Mouse (Mus musculus) left cerebral cortex, postnatal 14 days (tissue): ENCODE data around the gene Rtp2. TPM values are rescaled to one million over a fixed set of nuclear protein-coding genes. Genes with fewer than 3 reads are reported as not detected.
A peak's percentile ranks its signal among the peaks of the same experiment; 100 is the strongest.
"Not testable (repeated sequence)": the region's sequence is repeated elsewhere in the genome, so short reads cannot be mapped to it uniquely, and the experiment has no call there.

Source experiments
- DNase-seq, 2 experiments: peaks; one replicate each; pipeline ENCODE4 v3.0.0; 2021 to 2022; ENCODE audit warnings: low spot score in 2 of 2, mixed read lengths in 1 of 2
- intact Hi-C: fragments of 180-260 bp; cut with DNase I; formaldehyde crosslinking; loops from one replicate; pipeline ENCODE4 v1.15.1; 2025
- total RNA-seq, 2 experiments: library from RNA; stranded (reverse); gene quantifications; 2 replicates each; pipeline ENCODE4 v1.2.3; 2021

The Rtp2 gene
- total RNA-seq, 2 experiments from 2014 or later, result 0.18 to 0.30 TPM

DNA sequence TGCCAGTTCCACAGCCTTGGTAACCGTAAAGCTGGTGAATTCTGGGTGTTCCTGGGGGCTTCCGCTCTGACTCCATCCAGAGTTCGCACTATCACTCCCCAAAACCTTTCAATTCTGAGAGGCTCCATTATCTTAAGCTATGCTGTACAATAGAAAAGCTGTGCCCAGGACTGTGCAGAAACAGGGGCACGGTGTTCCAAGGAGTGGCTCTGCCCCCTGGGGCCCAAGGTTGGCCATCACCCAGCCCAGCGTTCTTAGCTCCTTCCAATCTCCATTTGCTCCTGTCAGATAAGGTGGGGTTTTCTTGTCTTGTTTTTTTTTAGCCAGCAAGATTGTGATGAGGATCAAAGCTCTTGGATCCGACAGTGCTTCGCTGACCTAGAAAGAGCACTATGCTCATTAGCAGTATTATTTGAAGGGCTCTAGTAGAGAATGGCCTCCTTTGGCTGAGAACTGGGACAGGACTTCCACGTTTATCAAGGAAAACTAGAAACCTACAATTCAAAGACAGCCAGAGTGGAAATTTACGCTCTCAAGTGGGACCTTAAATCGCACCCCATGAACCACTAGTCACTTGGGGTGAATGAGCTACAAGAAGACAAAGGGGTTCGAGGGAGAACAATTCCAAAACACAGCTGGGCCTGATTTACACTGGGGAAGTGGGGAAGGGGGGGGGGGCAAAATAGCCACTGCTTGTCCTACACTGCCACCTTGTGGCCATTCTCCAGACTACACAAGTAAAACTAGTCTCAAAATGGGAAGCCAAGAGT, 21.2 kb upstream of the Rtp2 start:
- intact Hi-C loops, result loop anchor here (2.0 kb wide), 3 partner anchors 55 to 501 kb away; no protein-coding TSS in a partner anchor
- DNase-seq, result peak; percentile 69 to 77

GRCm38 (mm10) chr16:23952101-23952727, 20.0 kb upstream of the Rtp2 start:
- intact Hi-C loops, result loop anchor here (2.0 kb wide), 3 partner anchors 53 to 499 kb away; no protein-coding TSS in a partner anchor
- DNase-seq, result no peak

DNA sequence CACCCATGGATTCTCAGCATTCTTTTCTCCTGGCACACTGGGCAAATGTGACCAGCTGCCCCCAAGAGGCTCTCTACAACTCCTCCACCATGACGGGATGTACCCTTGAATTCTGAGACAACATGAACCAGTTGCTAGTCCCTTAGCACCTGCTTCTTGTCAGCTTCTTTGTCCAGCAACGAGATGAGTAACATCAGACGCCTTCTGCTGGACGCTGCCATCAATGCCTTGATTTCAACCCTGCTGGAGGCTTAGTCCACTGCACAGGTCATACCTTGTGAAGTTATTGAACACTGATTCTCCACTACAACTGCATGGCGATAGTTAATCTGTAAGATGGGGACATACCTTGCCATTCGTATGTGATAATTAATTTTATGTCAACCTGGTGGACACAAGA, 15.5 kb upstream of the Rtp2 start:
- no peak for DNase-seq
- intact Hi-C loops, result no loop called here

DNA sequence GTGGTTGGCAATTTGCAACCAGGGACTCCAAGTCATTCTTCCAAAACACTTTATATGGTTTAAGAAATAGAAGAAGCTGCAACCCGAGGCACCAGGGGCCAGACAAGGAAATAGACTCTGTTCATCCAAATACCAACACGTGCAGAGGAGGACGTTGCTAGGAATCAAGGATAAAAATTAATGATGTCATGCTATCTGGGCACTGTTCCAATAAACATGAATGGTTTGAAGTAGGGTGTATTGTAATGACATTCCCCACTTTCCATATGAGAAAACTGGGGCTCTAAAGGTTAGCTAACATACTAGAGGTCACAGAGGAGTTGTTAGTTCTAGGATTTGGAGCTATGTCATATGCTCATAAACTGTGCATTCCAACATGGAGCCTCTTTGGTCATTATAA, 12.6 kb upstream of the Rtp2 start:
- no peak for DNase-seq
- intact Hi-C loops, result no loop called here

DNA sequence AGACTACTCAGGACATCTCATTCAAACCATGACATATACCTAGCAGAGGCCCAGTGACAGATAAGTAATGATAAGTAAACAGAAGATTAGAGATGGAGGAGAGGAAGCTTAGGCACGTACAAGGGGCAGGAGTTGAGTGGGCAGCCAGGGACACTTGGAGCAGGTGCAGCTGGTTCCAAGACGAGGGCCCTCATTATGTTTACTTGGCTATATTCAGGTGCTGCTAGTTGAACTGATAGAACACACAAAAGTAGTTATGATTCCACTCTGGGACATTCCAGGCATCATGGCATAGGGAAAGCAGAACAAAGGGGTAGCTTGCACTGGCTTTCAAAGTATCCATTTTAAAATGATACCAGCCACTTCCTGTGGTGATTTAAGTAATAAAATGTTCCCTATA, 2.2 kb upstream of the Rtp2 start:
- intact Hi-C loops, result no loop called here
- DNase-seq, result no peak

DNA sequence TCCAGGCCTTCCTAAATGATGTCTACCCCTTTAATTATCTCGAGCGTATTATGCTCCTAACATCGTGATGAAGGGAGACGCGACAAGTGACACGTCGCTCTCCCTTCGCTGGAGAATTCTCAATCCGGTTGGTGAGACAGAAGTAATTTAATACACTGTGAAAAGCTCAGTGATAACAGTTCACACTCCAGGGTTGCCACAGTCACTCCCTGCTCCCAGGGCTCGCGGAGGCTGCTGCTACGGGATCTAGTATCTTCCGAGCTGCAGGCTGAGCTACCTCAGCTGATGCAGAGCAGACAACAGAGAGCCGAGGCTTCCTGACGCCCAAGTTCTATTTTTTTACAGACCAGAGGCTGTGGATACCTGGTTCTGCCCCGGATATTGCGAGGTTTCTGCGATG, 919 bp downstream of the Rtp2 start:
- intact Hi-C loops, result no loop called here
- DNase-seq, result no peak

DNA sequence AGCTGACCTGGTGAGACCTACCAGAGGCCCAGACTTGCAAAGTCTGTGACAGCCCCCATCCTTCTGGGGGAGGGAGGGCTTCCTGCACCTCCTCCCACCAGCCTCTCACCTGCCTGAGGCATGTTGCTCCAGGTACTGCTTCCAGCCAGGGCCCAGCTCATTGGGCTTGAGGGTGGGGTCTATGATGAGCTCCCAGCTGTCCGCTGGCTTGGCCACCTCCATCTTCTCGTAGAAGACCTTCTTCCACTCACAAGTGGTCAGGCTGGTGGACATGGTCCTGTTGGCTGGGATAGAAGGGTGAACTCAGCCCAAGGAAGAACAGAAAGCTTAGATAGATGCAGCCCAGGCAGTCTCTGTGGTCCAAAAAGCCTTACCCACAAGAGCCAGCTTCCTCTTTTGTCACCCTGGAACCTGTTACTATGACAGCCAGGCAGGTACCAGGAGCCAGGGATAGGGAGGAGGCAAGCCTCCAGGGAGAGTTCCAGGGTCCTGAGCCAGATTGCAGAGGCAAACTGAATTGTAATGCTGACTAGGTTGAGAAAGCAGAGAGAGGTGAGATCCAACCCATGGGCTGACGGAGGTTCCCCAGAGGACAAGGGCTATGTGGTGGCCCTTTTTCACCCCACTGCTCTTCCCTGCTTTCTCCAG, 1.6 kb downstream of the Rtp2 start:
- no peak for DNase-seq
- intact Hi-C loops, result no loop called here

DNA sequence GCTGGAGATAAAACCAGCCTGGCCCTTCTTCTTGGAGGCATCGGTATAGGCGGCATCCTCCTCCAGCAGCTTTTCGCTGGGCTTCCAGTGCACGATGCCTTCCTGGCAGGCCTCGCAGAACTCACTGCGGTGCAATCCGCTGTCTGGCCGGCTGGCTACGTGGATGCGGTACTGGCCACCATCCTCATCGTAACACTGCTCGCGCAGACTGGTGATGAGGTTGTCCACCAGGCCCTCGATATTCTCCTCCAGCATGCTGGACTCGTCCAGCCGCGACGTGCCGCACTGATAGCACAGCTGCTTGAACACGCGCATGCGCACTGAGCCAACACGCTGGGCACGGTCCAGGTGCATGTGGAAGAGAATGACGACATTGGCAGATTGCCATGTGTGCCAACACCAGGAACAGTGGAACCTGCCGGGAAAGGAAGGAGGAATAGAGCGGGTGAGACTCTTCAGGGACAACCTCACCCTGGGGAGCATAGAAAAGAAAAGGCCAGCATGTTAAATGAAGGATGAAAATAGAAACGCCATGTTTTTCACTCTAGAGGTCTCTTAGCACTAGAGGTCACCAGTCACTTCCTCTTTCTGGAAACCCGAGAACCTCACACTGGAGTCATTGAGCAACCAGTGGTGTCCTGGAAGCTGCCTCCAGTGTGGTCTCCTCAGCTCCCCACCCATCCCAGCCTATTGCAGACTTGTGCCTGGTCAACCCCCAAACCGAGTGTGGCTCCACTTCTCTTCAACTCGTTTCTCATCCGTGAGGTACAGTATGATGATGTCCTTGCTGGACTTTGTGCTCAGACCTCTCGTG, 4.7 kb downstream of the Rtp2 start:
- no peak for DNase-seq
- intact Hi-C loops, result no loop called here

DNA sequence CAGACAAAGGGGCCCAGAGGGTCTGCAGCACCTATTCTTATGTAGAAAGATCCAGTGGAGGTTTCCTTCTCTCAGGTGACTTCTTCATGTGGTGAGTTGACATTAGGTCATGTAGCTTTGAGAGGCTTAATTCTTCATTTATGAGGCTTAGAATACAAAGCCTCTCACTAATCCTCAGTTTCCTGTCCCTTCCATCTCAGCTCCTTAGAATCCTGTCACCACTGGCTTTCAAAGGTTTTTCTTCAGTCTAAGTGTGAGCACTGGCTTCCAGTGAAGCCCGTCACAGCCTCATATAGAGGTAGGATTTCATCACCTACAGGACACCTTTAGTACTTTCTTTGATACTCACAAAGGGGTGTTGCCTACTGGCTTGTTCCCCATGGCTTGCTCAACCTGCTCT, 9.3 kb downstream of the Rtp2 start:
- no peak for DNase-seq
- intact Hi-C loops, result no loop called here

GRCm38 (mm10) chr16:23921697-23922096, 10.5 kb downstream of the Rtp2 start:
- intact Hi-C loops, result no loop called here
- no peak for DNase-seq

- intact Hi-C loops, result no loop called here
- DNase-seq, result no peak
These were observed 12.8 kb downstream of the Rtp2 start for GRCm38 (mm10) chr16:23919418-23919817.

DNA sequence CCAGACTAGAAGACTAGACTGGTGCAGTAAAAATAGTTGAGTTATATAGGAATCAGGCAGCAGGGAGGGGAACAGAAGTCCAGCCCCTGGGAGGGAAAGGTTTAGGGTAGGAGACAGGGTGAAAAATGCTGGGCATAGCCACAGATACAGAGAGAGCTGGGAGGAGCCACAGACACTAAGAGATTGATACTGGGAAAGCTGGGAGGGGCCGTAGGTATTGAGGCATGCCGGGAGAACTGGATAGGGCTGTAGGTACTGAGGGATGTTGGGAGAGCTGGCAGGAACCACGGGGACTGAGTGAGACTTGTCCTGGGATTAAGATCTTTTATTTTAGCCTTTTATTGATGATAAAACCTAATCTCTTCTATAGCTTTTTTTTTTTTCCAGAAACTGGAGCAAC, 18.8 kb downstream of the Rtp2 start:
- DNase-seq, result no peak
- intact Hi-C loops, result no loop called here

GRCm38 (mm10) chr16:23912741-23913140, 19.5 kb downstream of the Rtp2 start:
- intact Hi-C loops, result no loop called here
- DNase-seq, result no peak

- DNase-seq, intact Hi-C loops: not testable (repeated sequence)
These were observed 23.2 kb downstream of the Rtp2 start for GRCm38 (mm10) chr16:23909015-23909354.

- not testable (repeated sequence) for DNase-seq
These were observed 23.8 kb downstream of the Rtp2 start for GRCm38 (mm10) chr16:23908076-23909014.

GRCm38 (mm10) chr16:23906586-23906985, 25.6 kb downstream of the Rtp2 start:
- intact Hi-C loops, DNase-seq: not testable (repeated sequence)

More at GRCm38 (mm10) chr16:23908076-23909014, 23.8 kb downstream of the Rtp2 start:
- intact Hi-C loops, result not testable (repeated sequence)

- intact Hi-C loops, result no loop called here
- no peak for DNase-seq
These were observed 30.8 kb downstream of the Rtp2 start for GRCm38 (mm10) chr16:23901411-23901810.

- intact Hi-C loops, result no loop called here
- peak; percentile 12 to 43 for DNase-seq
These were observed 32.1 kb downstream of the Rtp2 start for GRCm38 (mm10) chr16:23900061-23900460.

DNA sequence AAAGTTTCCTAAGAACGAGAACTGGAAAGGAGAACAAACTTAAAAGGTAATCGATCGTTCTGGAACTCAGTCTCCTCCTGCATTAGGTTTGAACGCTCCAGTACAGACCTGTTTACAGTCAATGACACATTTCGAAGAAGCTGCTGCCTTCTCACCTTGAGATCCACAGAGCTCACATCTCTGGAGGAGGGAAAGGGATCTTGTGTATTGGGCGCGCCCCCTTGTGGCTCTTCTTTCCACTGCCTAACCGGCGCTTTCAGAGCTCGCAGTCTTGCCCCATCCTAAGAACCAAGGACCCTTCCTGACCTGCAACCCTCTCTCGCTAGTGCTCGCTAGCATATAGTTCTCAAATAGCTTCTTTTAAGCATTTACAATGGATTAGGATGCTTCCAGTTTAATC, 33.4 kb downstream of the Rtp2 start:
- DNase-seq, result peak; percentile 88 to 90

More for the DNA sequence above, 33.4 kb downstream of the Rtp2 start:
- intact Hi-C loops, result loop anchor here (1.0 to 10.0 kb wide), 4 partner anchors 54 to 446 kb away; no protein-coding TSS in a partner anchor
